In the genomic region with DNA sequence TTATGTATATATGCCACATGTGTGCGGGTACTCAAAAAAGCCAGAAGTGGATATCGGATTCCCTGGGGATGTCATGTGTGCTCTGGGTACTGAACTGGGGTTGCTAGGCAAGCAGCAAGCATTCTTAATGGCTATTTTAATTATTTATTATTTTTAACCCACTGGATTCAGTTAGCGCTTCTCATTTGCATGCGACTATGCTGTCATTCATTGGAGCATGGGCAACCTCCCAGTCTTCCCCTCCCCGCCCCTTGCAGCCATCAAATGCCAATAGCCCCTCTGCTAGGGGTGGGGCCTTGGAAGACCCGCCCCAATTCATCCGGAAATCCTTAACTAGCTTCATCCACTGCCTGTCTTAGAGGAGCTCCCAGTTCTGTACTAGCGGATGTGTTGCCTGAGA, we compare ENCODE assay signal across 24 mouse cellular contexts. TPM values are rescaled to one million over a fixed set of nuclear protein-coding genes. Genes with fewer than 3 reads are reported as not detected.
DNase-seq lines count a peak whose midpoint lies in the region; ATAC-seq lines count a peak whose summit lies in the region.
"Had no signal": no experiment of that assay in that cellular context is flagged by ENCODE, and none has a peak within 500 bp of the region (broad histone marks: within the 10 kb centered on the region; RNA-seq: fewer than 3 reads in every experiment).

No protein-coding gene starts in this region.

- no peaks in the 10 kb centered on the region for H3K9me3 ChIP-seq in neural tube, embryonic 12.5 days
- H3K9me3 ChIP-seq in neural tube, embryonic 15.5 days (replicated peaks), result no peaks in the 10 kb centered on the region
- H3K9me3 ChIP-seq in midbrain, embryonic 16.5 days (replicated peaks; ENCODE audit: control insufficient read depth, low read length, poor library complexity, severe bottlenecking), result no peaks in the 10 kb centered on the region
- H3K9me3 ChIP-seq in kidney, embryonic 14.5 days (ENCODE audit: control insufficient read depth, low read length), result no peaks in the 10 kb centered on the region
- H3K9me3 ChIP-seq: limb, embryonic 15.5 days; stomach, embryonic 15.5 days had no signal

- no peak overlapping the region for H3K9ac ChIP-seq in neural tube, embryonic 12.5 days
- H3K9ac ChIP-seq in neural tube, embryonic 15.5 days (replicated peaks), result no peak overlapping the region
- H3K9ac ChIP-seq in midbrain, embryonic 16.5 days (ENCODE audit: low read depth, low read length), result no peak overlapping the region
- no peak overlapping the region for H3K9ac ChIP-seq in kidney, embryonic 14.5 days (ENCODE audit: low read depth, low read length)
- H3K9ac ChIP-seq: limb, embryonic 15.5 days; stomach, embryonic 15.5 days had no signal

- H3K4me3 ChIP-seq in neural tube, embryonic 12.5 days, result no peak overlapping the region
- no peak overlapping the region for H3K4me3 ChIP-seq in neural tube, embryonic 15.5 days (replicated peaks)
- no peak overlapping the region for H3K4me3 ChIP-seq in midbrain, embryonic 16.5 days (ENCODE audit: low read depth, low read length)
- H3K4me3 ChIP-seq in kidney, embryonic 14.5 days (ENCODE audit: low read length), result no peak overlapping the region
- H3K4me3 ChIP-seq: erythroblast, embryonic 14.5 days; limb, embryonic 15.5 days; stomach, embryonic 15.5 days had no signal

- 81% methylated on average over 8 of the region's 8 CpGs for WGBS in neural tube, embryonic 12.5 days
- 69% methylated on average over 8 of the region's 8 CpGs for WGBS in neural tube, embryonic 15.5 days
- 71% methylated on average over 8 of the region's 8 CpGs for WGBS in midbrain, embryonic 16.5 days
- 85% methylated on average over 8 of the region's 8 CpGs for WGBS in kidney, embryonic 14.5 days

- no peak overlapping the region for H3K4me2 ChIP-seq in neural tube, embryonic 12.5 days (replicated peaks)
- H3K4me2 ChIP-seq in neural tube, embryonic 15.5 days, result no peak overlapping the region
- no peak overlapping the region for H3K4me2 ChIP-seq in midbrain, embryonic 16.5 days (ENCODE audit: low read length)
- no peak overlapping the region for H3K4me2 ChIP-seq in kidney, embryonic 14.5 days (replicated peaks; ENCODE audit: low read depth, low read length)
- H3K4me2 ChIP-seq: limb, embryonic 15.5 days; stomach, embryonic 15.5 days had no signal

- no peaks in the 10 kb centered on the region for H3K27me3 ChIP-seq in neural tube, embryonic 12.5 days (replicated peaks)
- no peaks in the 10 kb centered on the region for H3K27me3 ChIP-seq in neural tube, embryonic 15.5 days (replicated peaks)
- no peaks in the 10 kb centered on the region for H3K27me3 ChIP-seq in midbrain, embryonic 16.5 days (ENCODE audit: control insufficient read depth, insufficient read depth, low read depth, low read length)
- no peaks in the 10 kb centered on the region for H3K27me3 ChIP-seq in kidney, embryonic 14.5 days (ENCODE audit: control insufficient read depth, insufficient read depth, low read length)
- H3K27me3 ChIP-seq: limb, embryonic 15.5 days; stomach, embryonic 15.5 days had no signal

- DNase-seq in embryo, embryonic 11 days, result peak; percentile 9
- DNase-seq in embryo, embryonic 9.5 days (ENCODE audit: extremely low spot score), result no peak
- no peak for DNase-seq in cerebellum, adult 18-20 months
- no peak for DNase-seq in cerebellum, adult 9-10 months
- DNase-seq: adrenal gland, adult 2 months; cerebellum, adult 11 months; cerebellum, postnatal 36 days; heart, postnatal 10 days; kidney, adult 8-10 months; kidney, postnatal 4 days; lung, adult 18-20 months; lung, postnatal 36 days; spleen, adult 18-20 months; thymus, adult 2 months had no signal

- peak; percentile 63 for ATAC-seq in neural tube, embryonic 12.5 days (ENCODE audit: low FRiP score, low read depth)
- no peak for ATAC-seq in neural tube, embryonic 15.5 days (ENCODE audit: low FRiP score)
- ATAC-seq in midbrain, embryonic 16.5 days, result peak; percentile 72
- no peak for ATAC-seq in kidney, embryonic 14.5 days (ENCODE audit: low FRiP score, low TSS enrichment)
- ATAC-seq: CD4-positive, CD25-positive, alpha-beta regulatory T cell, adult 4 months; inflammation-experienced regulatory T-cells, adult 6 months had no signal

- no peaks in the 10 kb centered on the region for H3K4me1 ChIP-seq in neural tube, embryonic 12.5 days
- no peaks in the 10 kb centered on the region for H3K4me1 ChIP-seq in neural tube, embryonic 15.5 days
- H3K4me1 ChIP-seq in midbrain, embryonic 16.5 days (ENCODE audit: control insufficient read depth, insufficient read depth, low read length), result no peaks in the 10 kb centered on the region
- H3K4me1 ChIP-seq in kidney, embryonic 14.5 days (ENCODE audit: control insufficient read depth, insufficient read depth, low read length), result no peaks in the 10 kb centered on the region

- H3K27ac ChIP-seq in neural tube, embryonic 12.5 days, result no peak overlapping the region
- no peak overlapping the region for H3K27ac ChIP-seq in neural tube, embryonic 15.5 days (replicated peaks)
- no peak overlapping the region for H3K27ac ChIP-seq in midbrain, embryonic 16.5 days (ENCODE audit: low read length)
- H3K27ac ChIP-seq in kidney, embryonic 14.5 days (ENCODE audit: low read depth, low read length), result no peak overlapping the region
- H3K27ac ChIP-seq: limb, embryonic 15.5 days; stomach, embryonic 15.5 days had no signal

- no peaks in the 10 kb centered on the region for H3K36me3 ChIP-seq in neural tube, embryonic 12.5 days
- H3K36me3 ChIP-seq in neural tube, embryonic 15.5 days, result no peaks in the 10 kb centered on the region
- H3K36me3 ChIP-seq in midbrain, embryonic 16.5 days (ENCODE audit: control insufficient read depth, insufficient read depth, low read length), result no peaks in the 10 kb centered on the region
- no peaks in the 10 kb centered on the region for H3K36me3 ChIP-seq in kidney, embryonic 14.5 days (ENCODE audit: control insufficient read depth, insufficient read depth, low read length)
- H3K36me3 ChIP-seq: limb, embryonic 15.5 days; stomach, embryonic 15.5 days had no signal

RNA-seq across cellular contexts. Expression of gene Itgb2l, which starts 2.5 kb away (rescaled TPM):
- 0.08 and 0.10 TPM in 2 replicates for polyA plus RNA-seq in neural tube, embryonic 12.5 days (2016; fragmentation: Nextera tagmentation; extraction: Ambion mirVana)
- 0.10 and 0.42 TPM in 2 replicates for polyA plus RNA-seq in neural tube, embryonic 15.5 days (2015; fragmentation: Nextera tagmentation; extraction: Ambion mirVana)
- not detected in 2 replicates for polyA plus RNA-seq in midbrain, embryonic 16.5 days (2015; fragmentation: Nextera tagmentation; extraction: Ambion mirVana)
- polyA plus RNA-seq in kidney, embryonic 14.5 days (2014; fragmentation: Nextera tagmentation; extraction: Ambion mirVana), result 0.51 and 1.3 TPM in 2 replicates
- polyA plus RNA-seq: adrenal gland, adult 2 months; CD4-positive, CD25-positive, alpha-beta regulatory T cell, adult 4 months; embryonic facial prominence, embryonic 11.5 days; erythroblast, embryonic 14.5 days; inflammation-experienced regulatory T-cells, adult 6 months had no signal

RNA-seq across cellular contexts. Expression of gene Pcp4, which starts 26.5 kb away (rescaled TPM):
- polyA plus RNA-seq in neural tube, embryonic 12.5 days (2016; fragmentation: Nextera tagmentation; extraction: Ambion mirVana), result 42.9 and 46.3 TPM in 2 replicates
- polyA plus RNA-seq in neural tube, embryonic 15.5 days (2015; fragmentation: Nextera tagmentation; extraction: Ambion mirVana), result 446 and 482 TPM in 2 replicates
- 435 and 514 TPM in 2 replicates for polyA plus RNA-seq in midbrain, embryonic 16.5 days (2015; fragmentation: Nextera tagmentation; extraction: Ambion mirVana)
- polyA plus RNA-seq in kidney, embryonic 14.5 days (2014; fragmentation: Nextera tagmentation; extraction: Ambion mirVana), result 80.1 and 94.9 TPM in 2 replicates
- polyA plus RNA-seq: adrenal gland, adult 2 months; CD4-positive, CD25-positive, alpha-beta regulatory T cell, adult 4 months; erythroblast, embryonic 14.5 days; inflammation-experienced regulatory T-cells, adult 6 months; thymus, adult 2 months had no signal

Comparison
In these comparisons a context has a peak if more than half of its experiments do, and no peak if none do; other contexts are left out.
1. ATAC-seq: peak in neural tube, embryonic 12.5 days (single experiment) and midbrain, embryonic 16.5 days (single experiment); none in neural tube, embryonic 15.5 days (single experiment) and kidney, embryonic 14.5 days (single experiment).